Mouse (Mus musculus): Measurements from ENCODE around the gene Plcg2. TPM values are rescaled to one million over a fixed set of nuclear protein-coding genes. Genes with fewer than 3 reads are reported as not detected.

The Plcg2 gene
- polyA plus RNA-seq, 1 experiment from 2014 or later, result 2.8 TPM

GRCm38 (mm10) chr8:117576291-117576785 lies 78.2 kb downstream of the Plcg2 start:
- Histone ChIP-seq H3K4me2 (ENCODE audit: low read depth, severe bottlenecking) (no peak overlapping the region), H3K4me3 (ENCODE audit: low read depth, low read length) (no peak overlapping the region), H3K9ac (ENCODE audit: low read length) (no peak overlapping the region), H3K27me3 (ENCODE audit: control insufficient read depth, insufficient read depth, low read length) (no peaks in the 10 kb centered on the region), H3K27ac (replicated peaks; ENCODE audit: low read depth, low read length) (no peak overlapping the region), H3K4me1 (ENCODE audit: control insufficient read depth, insufficient read depth, low read length) (no peaks in the 10 kb centered on the region), H3K36me3 (ENCODE audit: control insufficient read depth, insufficient read depth, low read length) (no peaks in the 10 kb centered on the region), H3K9me3 (ENCODE audit: control insufficient read depth, low read length) (no peaks in the 10 kb centered on the region)
- DNase-seq (ENCODE audit: low spot score) (no peak), ATAC-seq (ENCODE audit: insufficient number of reproducible peaks, low FRiP score, low TSS enrichment, low read depth) (no peak)
- 85% methylated on average over 9 of the region's 9 CpGs for WGBS

- ATAC-seq (ENCODE audit: insufficient number of reproducible peaks, low FRiP score, low TSS enrichment, low read depth) (no peak), DNase-seq (ENCODE audit: low spot score) (no peak)
- no peak overlapping the region for H3K9ac ChIP-seq (ENCODE audit: low read length)
- H3K9me3 ChIP-seq (ENCODE audit: control insufficient read depth, low read length), result no peaks in the 10 kb centered on the region
- no peak overlapping the region for H3K4me2 ChIP-seq (ENCODE audit: low read depth, severe bottlenecking)
- H3K4me3 ChIP-seq (ENCODE audit: low read depth, low read length), result no peak overlapping the region
- no peak overlapping the region for H3K27ac ChIP-seq (replicated peaks; ENCODE audit: low read depth, low read length)
- H3K4me1 ChIP-seq (ENCODE audit: control insufficient read depth, insufficient read depth, low read length), result no peaks in the 10 kb centered on the region
- H3K27me3 ChIP-seq (ENCODE audit: control insufficient read depth, insufficient read depth, low read length), result no peaks in the 10 kb centered on the region
- H3K36me3 ChIP-seq (ENCODE audit: control insufficient read depth, insufficient read depth, low read length), result no peaks in the 10 kb centered on the region
- 78% methylated on average over 6 of the region's 6 CpGs for WGBS
These were observed 79.0 kb downstream of the Plcg2 start for GRCm38 (mm10) chr8:117577059-117577458.

- 61% methylated on average over 10 of the region's 10 CpGs for WGBS
- no peak for ATAC-seq (ENCODE audit: insufficient number of reproducible peaks, low FRiP score, low TSS enrichment, low read depth)
- no peak for DNase-seq (ENCODE audit: low spot score)
- no peaks in the 10 kb centered on the region for H3K9me3 ChIP-seq (ENCODE audit: control insufficient read depth, low read length)
- H3K27ac ChIP-seq (replicated peaks; ENCODE audit: low read depth, low read length), result no peak overlapping the region
- no peak overlapping the region for H3K4me3 ChIP-seq (ENCODE audit: low read depth, low read length)
- H3K27me3 ChIP-seq (ENCODE audit: control insufficient read depth, insufficient read depth, low read length), result no peaks in the 10 kb centered on the region
- no peak overlapping the region for H3K9ac ChIP-seq (ENCODE audit: low read length)
- no peaks in the 10 kb centered on the region for H3K36me3 ChIP-seq (ENCODE audit: control insufficient read depth, insufficient read depth, low read length)
- no peaks in the 10 kb centered on the region for H3K4me1 ChIP-seq (ENCODE audit: control insufficient read depth, insufficient read depth, low read length)
- H3K4me2 ChIP-seq (ENCODE audit: low read depth, severe bottlenecking), result no peak overlapping the region
These were observed 79.8 kb downstream of the Plcg2 start for GRCm38 (mm10) chr8:117577883-117578282.

GRCm38 (mm10) chr8:117578856-117579255 lies 80.8 kb downstream of the Plcg2 start:
- H3K9ac ChIP-seq (ENCODE audit: low read length), result no peak overlapping the region
- no peak for ATAC-seq (ENCODE audit: insufficient number of reproducible peaks, low FRiP score, low TSS enrichment, low read depth)
- WGBS, result 87% methylated on average over 6 of the region's 6 CpGs
- H3K4me1 ChIP-seq (ENCODE audit: control insufficient read depth, insufficient read depth, low read length), result no peaks in the 10 kb centered on the region
- no peak overlapping the region for H3K4me3 ChIP-seq (ENCODE audit: low read depth, low read length)
- H3K4me2 ChIP-seq (ENCODE audit: low read depth, severe bottlenecking), result no peak overlapping the region
- H3K9me3 ChIP-seq (ENCODE audit: control insufficient read depth, low read length), result no peaks in the 10 kb centered on the region
- H3K27ac ChIP-seq (replicated peaks; ENCODE audit: low read depth, low read length), result no peak overlapping the region
- H3K27me3 ChIP-seq (ENCODE audit: control insufficient read depth, insufficient read depth, low read length), result no peaks in the 10 kb centered on the region
- DNase-seq (ENCODE audit: low spot score), result no peak
- H3K36me3 ChIP-seq (ENCODE audit: control insufficient read depth, insufficient read depth, low read length), result no peaks in the 10 kb centered on the region

GRCm38 (mm10) chr8:117593862-117594261 lies 95.8 kb downstream of the Plcg2 start:
- H3K36me3 ChIP-seq (ENCODE audit: control insufficient read depth, insufficient read depth, low read length), result no peaks in the 10 kb centered on the region
- H3K9me3 ChIP-seq (ENCODE audit: control insufficient read depth, low read length), result no peaks in the 10 kb centered on the region
- no peak overlapping the region for H3K9ac ChIP-seq (ENCODE audit: low read length)
- no peak overlapping the region for H3K27ac ChIP-seq (replicated peaks; ENCODE audit: low read depth, low read length)
- no peaks in the 10 kb centered on the region for H3K4me1 ChIP-seq (ENCODE audit: control insufficient read depth, insufficient read depth, low read length)
- H3K4me3 ChIP-seq (ENCODE audit: low read depth, low read length), result no peak overlapping the region
- no peaks in the 10 kb centered on the region for H3K27me3 ChIP-seq (ENCODE audit: control insufficient read depth, insufficient read depth, low read length)
- WGBS, result 93% methylated on average over 5 of the region's 5 CpGs
- DNase-seq (ENCODE audit: low spot score) (no peak), ATAC-seq (ENCODE audit: insufficient number of reproducible peaks, low FRiP score, low TSS enrichment, low read depth) (no peak)
- H3K4me2 ChIP-seq (ENCODE audit: low read depth, severe bottlenecking), result no peak overlapping the region

- 81% methylated on average over 2 of the region's 2 CpGs for WGBS
- no peak for ATAC-seq (ENCODE audit: insufficient number of reproducible peaks, low FRiP score, low TSS enrichment, low read depth)
These were observed 96.9 kb downstream of the Plcg2 start for GRCm38 (mm10) chr8:117595001-117595400.

GRCm38 (mm10) chr8:117596777-117597176 lies 98.7 kb downstream of the Plcg2 start:
- Histone ChIP-seq H3K27me3 (ENCODE audit: control insufficient read depth, insufficient read depth, low read length) (no peaks in the 10 kb centered on the region), H3K4me1 (ENCODE audit: control insufficient read depth, insufficient read depth, low read length) (no peaks in the 10 kb centered on the region), H3K4me2 (ENCODE audit: low read depth, severe bottlenecking) (no peak overlapping the region), H3K27ac (replicated peaks; ENCODE audit: low read depth, low read length) (no peak overlapping the region), H3K9me3 (ENCODE audit: control insufficient read depth, low read length) (no peaks in the 10 kb centered on the region), H3K36me3 (ENCODE audit: control insufficient read depth, insufficient read depth, low read length) (no peaks in the 10 kb centered on the region), H3K4me3 (ENCODE audit: low read depth, low read length) (no peak overlapping the region), H3K9ac (ENCODE audit: low read length) (no peak overlapping the region)
- WGBS, result 87% methylated on average over 5 of the region's 5 CpGs
- no peak for DNase-seq (ENCODE audit: low spot score)
- no peak for ATAC-seq (ENCODE audit: insufficient number of reproducible peaks, low FRiP score, low TSS enrichment, low read depth)

More at GRCm38 (mm10) chr8:117595001-117595400, 96.9 kb downstream of the Plcg2 start:
- H3K4me1 ChIP-seq (ENCODE audit: control insufficient read depth, insufficient read depth, low read length), result no peaks in the 10 kb centered on the region
- no peaks in the 10 kb centered on the region for H3K27me3 ChIP-seq (ENCODE audit: control insufficient read depth, insufficient read depth, low read length)
- no peak overlapping the region for H3K4me2 ChIP-seq (ENCODE audit: low read depth, severe bottlenecking)
- H3K27ac ChIP-seq (replicated peaks; ENCODE audit: low read depth, low read length), result no peak overlapping the region
- no peak for DNase-seq (ENCODE audit: low spot score)
- H3K9me3 ChIP-seq (ENCODE audit: control insufficient read depth, low read length), result no peaks in the 10 kb centered on the region
- no peaks in the 10 kb centered on the region for H3K36me3 ChIP-seq (ENCODE audit: control insufficient read depth, insufficient read depth, low read length)
- no peak overlapping the region for H3K4me3 ChIP-seq (ENCODE audit: low read depth, low read length)
- no peak overlapping the region for H3K9ac ChIP-seq (ENCODE audit: low read length)

- no peak overlapping the region for H3K4me3 ChIP-seq (ENCODE audit: low read depth, low read length)
- no peak overlapping the region for H3K27ac ChIP-seq (replicated peaks; ENCODE audit: low read depth, low read length)
- ATAC-seq (ENCODE audit: insufficient number of reproducible peaks, low FRiP score, low TSS enrichment, low read depth) (no peak), DNase-seq (ENCODE audit: low spot score) (peak; percentile 67)
- H3K9ac ChIP-seq (ENCODE audit: low read length), result no peak overlapping the region
- no peaks in the 10 kb centered on the region for H3K36me3 ChIP-seq (ENCODE audit: control insufficient read depth, insufficient read depth, low read length)
- 79% methylated on average over 13 of the region's 13 CpGs for WGBS
- no peak overlapping the region for H3K4me2 ChIP-seq (ENCODE audit: low read depth, severe bottlenecking)
- H3K27me3 ChIP-seq (ENCODE audit: control insufficient read depth, insufficient read depth, low read length), result no peaks in the 10 kb centered on the region
- no peaks in the 10 kb centered on the region for H3K9me3 ChIP-seq (ENCODE audit: control insufficient read depth, low read length)
- H3K4me1 ChIP-seq (ENCODE audit: control insufficient read depth, insufficient read depth, low read length), result no peaks in the 10 kb centered on the region
These were observed 102.7 kb downstream of the Plcg2 start for GRCm38 (mm10) chr8:117600839-117601238.

GRCm38 (mm10) chr8:117604101-117604500 lies 106.0 kb downstream of the Plcg2 start:
- ATAC-seq (ENCODE audit: insufficient number of reproducible peaks, low FRiP score, low TSS enrichment, low read depth), result no peak
- Histone ChIP-seq H3K27me3 (ENCODE audit: control insufficient read depth, insufficient read depth, low read length) (no peaks in the 10 kb centered on the region), H3K36me3 (ENCODE audit: control insufficient read depth, insufficient read depth, low read length) (no peaks in the 10 kb centered on the region), H3K9ac (ENCODE audit: low read length) (no peak overlapping the region), H3K4me1 (ENCODE audit: control insufficient read depth, insufficient read depth, low read length) (no peaks in the 10 kb centered on the region), H3K4me2 (ENCODE audit: low read depth, severe bottlenecking) (no peak overlapping the region), H3K4me3 (ENCODE audit: low read depth, low read length) (no peak overlapping the region), H3K27ac (replicated peaks; ENCODE audit: low read depth, low read length) (no peak overlapping the region), H3K9me3 (ENCODE audit: control insufficient read depth, low read length) (no peaks in the 10 kb centered on the region)
- 88% methylated on average over 12 of the region's 12 CpGs for WGBS
- no peak for DNase-seq (ENCODE audit: low spot score)
